In genomic region chr3:116434757-116435156, GRCm38 (mm10) we compare ENCODE assay signal across 27 mouse cellular contexts. TPM values are rescaled to one million over a fixed set of nuclear protein-coding genes. Genes with fewer than 3 reads are reported as not detected.
A peak's percentile ranks its signal among the peaks of the same experiment; 100 is the strongest.
DNase-seq lines count a peak whose midpoint lies in the region; ATAC-seq lines count a peak whose summit lies in the region.
"Had no signal": no experiment of that assay in that cellular context is flagged by ENCODE, and none has a peak within 500 bp of the region (broad histone marks: within the 10 kb centered on the region; RNA-seq: fewer than 3 reads in every experiment).

No protein-coding gene starts in this region.

- peak; percentile 76 for DNase-seq in heart, embryonic 10.5 days (ENCODE audit: low spot score)
- DNase-seq in heart, adult 8-10 months (ENCODE audit: low spot score): no peak
- DNase-seq in A20 (ENCODE audit: low read depth, low spot score): peak; percentile 81
- peak; percentile 17 for DNase-seq in MEL-GATA-1-ER (ENCODE audit: extremely low read depth, low read depth)
- no peak for DNase-seq in liver, embryonic 11.5 days (ENCODE audit: low spot score)
- no peak for DNase-seq in lung, postnatal 10 days
- DNase-seq in thymus, adult 18-20 months: no peak
- DNase-seq in cerebellum, postnatal 4 days (ENCODE audit: low spot score in 2 of 2): no peak
- DNase-seq: adrenal gland, adult 8-10 months; B cell, adult 2 months; cerebellum, adult 9-11 months; gastrocnemius, postnatal 10 days; heart, postnatal 10 days; kidney, postnatal 25 days; layer of hippocampus, postnatal 36 days; lung, adult 2 months; right cerebral cortex, postnatal 14 days; thymus, postnatal 4 days had no signal

- no peak overlapping the region for H3K9ac ChIP-seq in liver, embryonic 11.5 days (ENCODE audit: low read depth, low read length)
- H3K9ac ChIP-seq: limb, embryonic 13.5 days; midbrain, embryonic 13.5 days; neural tube, embryonic 12.5 days had no signal

- no peaks in the 10 kb centered on the region for H3K9me3 ChIP-seq in heart, embryonic 10.5 days
- no peaks in the 10 kb centered on the region for H3K9me3 ChIP-seq in liver, embryonic 11.5 days (ENCODE audit: control insufficient read depth, low read length)
- H3K9me3 ChIP-seq: forebrain, embryonic 10.5 days; hindbrain, embryonic 10.5 days; limb, embryonic 13.5 days; midbrain, embryonic 13.5 days; neural tube, embryonic 12.5 days had no signal

- no peaks in the 10 kb centered on the region for H3K4me1 ChIP-seq in heart, embryonic 10.5 days
- H3K4me1 ChIP-seq in liver, embryonic 11.5 days (replicated peaks; ENCODE audit: control insufficient read depth, insufficient read depth, low read length): 0 out of 2 replicates have a peak, but pooled peaks cover 3% of the 10 kb centered on the region
- H3K4me1 ChIP-seq: forebrain, embryonic 10.5 days; hindbrain, embryonic 10.5 days; limb, embryonic 13.5 days; midbrain, embryonic 13.5 days; neural tube, embryonic 12.5 days had no signal

- WGBS in heart, embryonic 10.5 days: 79% methylated on average over 2 of the region's 3 CpGs
- WGBS in liver, embryonic 11.5 days: 50% methylated on average over 3 of the region's 3 CpGs

- no peak overlapping the region for H3K4me3 ChIP-seq in heart, embryonic 10.5 days
- no peak overlapping the region for H3K4me3 ChIP-seq in liver, embryonic 11.5 days (ENCODE audit: low read depth, low read length)
- H3K4me3 ChIP-seq: forebrain, embryonic 10.5 days; hindbrain, embryonic 10.5 days; layer of hippocampus, adult 2 months; limb, embryonic 13.5 days; midbrain, embryonic 13.5 days; neural tube, embryonic 12.5 days had no signal

- no peaks in the 10 kb centered on the region for H3K36me3 ChIP-seq in heart, embryonic 10.5 days
- H3K36me3 ChIP-seq in liver, embryonic 11.5 days (ENCODE audit: control insufficient read depth, insufficient read depth, low read length): no peaks in the 10 kb centered on the region
- H3K36me3 ChIP-seq: forebrain, embryonic 10.5 days; hindbrain, embryonic 10.5 days; limb, embryonic 13.5 days; midbrain, embryonic 13.5 days; neural tube, embryonic 12.5 days had no signal

- H3K4me2 ChIP-seq in liver, embryonic 11.5 days: no peak overlapping the region
- H3K4me2 ChIP-seq: limb, embryonic 13.5 days; midbrain, embryonic 13.5 days; neural tube, embryonic 12.5 days had no signal

- H3K27me3 ChIP-seq in heart, embryonic 10.5 days (ENCODE audit: insufficient read depth, poor library complexity, severe bottlenecking): no peaks in the 10 kb centered on the region
- no peaks in the 10 kb centered on the region for H3K27me3 ChIP-seq in liver, embryonic 11.5 days (replicated peaks; ENCODE audit: control insufficient read depth, insufficient read depth, low read length)
- H3K27me3 ChIP-seq: limb, embryonic 13.5 days; midbrain, embryonic 13.5 days; neural tube, embryonic 12.5 days had no signal

- ATAC-seq in liver, embryonic 11.5 days (replicated peaks; ENCODE audit: low FRiP score): peak; percentile 58
- ATAC-seq: forebrain, embryonic 16.5 days; hindbrain, embryonic 16.5 days; intestine, postnatal 0 days; midbrain, embryonic 13.5 days had no signal

- H3K27ac ChIP-seq in heart, embryonic 10.5 days: no peak overlapping the region
- H3K27ac ChIP-seq in liver, embryonic 11.5 days (ENCODE audit: low read depth, low read length): no peak overlapping the region
- H3K27ac ChIP-seq: forebrain, embryonic 10.5 days; hindbrain, embryonic 10.5 days; layer of hippocampus, adult 2 months; limb, embryonic 13.5 days; midbrain, embryonic 13.5 days; neural tube, embryonic 12.5 days had no signal

RNA-seq across cellular contexts. Expression of gene Cdc14a, which starts 10.9 kb away (rescaled TPM):
- polyA plus RNA-seq in heart, embryonic 10.5 days (2016; fragmentation: Nextera tagmentation; extraction: Ambion mirVana): 7.4 and 8.6 TPM in 2 replicates
- 1 to 10 TPM; 3.3 to 4.2 (median 3.7) TPM for total RNA-seq in heart, adult 8-10 months (2022)
- polyA plus RNA-seq in liver, embryonic 11.5 days (2014; fragmentation: Nextera tagmentation; extraction: Ambion mirVana): 6.7 and 7.1 TPM in 2 replicates

Comparison
In these comparisons a context has a peak if more than half of its experiments do, and no peak if none do; other contexts are left out.
1. DNase-seq: peak in heart, embryonic 10.5 days (single experiment), A20 (single experiment) and MEL-GATA-1-ER (single experiment); none in heart, adult 8-10 months (single experiment), liver, embryonic 11.5 days (single experiment), lung, postnatal 10 days (single experiment), thymus, adult 18-20 months (0 of 2) and cerebellum, postnatal 4 days (0 of 2).